Mouse (Mus musculus): Measurements from ENCODE around the gene 4933402D24Rik.

The 4933402D24Rik gene

DNA sequence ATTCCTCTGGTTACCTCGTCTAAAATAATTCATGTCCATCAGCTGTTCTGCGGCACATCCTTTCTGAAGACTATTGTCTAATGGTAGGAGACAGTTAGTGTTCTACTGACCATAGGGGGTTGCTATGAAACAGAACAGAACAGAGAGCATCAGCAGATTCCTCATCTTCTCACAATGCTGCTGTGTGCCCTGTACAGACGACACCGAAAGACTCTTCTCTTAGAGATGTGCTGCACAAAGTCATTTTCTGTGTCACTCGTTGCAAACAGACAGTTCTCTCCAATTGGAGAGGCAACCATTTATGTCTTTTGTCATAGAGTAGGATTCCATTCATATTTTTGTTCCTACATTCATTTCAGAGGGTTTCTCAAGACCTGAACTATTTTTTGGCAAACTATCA is at the start of gene 4933402D24Rik:
4933402D24Rik (minus strand) TSS at position 101 of the 400 bp plus-strand sequence.
- no peak for DNase-seq (ENCODE audit: low spot score in 2 of 2)

GRCm38 (mm10) chr1:63808584-63808983 is 39.5 kb upstream of the 4933402D24Rik start:
- no peak for DNase-seq (ENCODE audit: low spot score in 2 of 2)

DNA sequence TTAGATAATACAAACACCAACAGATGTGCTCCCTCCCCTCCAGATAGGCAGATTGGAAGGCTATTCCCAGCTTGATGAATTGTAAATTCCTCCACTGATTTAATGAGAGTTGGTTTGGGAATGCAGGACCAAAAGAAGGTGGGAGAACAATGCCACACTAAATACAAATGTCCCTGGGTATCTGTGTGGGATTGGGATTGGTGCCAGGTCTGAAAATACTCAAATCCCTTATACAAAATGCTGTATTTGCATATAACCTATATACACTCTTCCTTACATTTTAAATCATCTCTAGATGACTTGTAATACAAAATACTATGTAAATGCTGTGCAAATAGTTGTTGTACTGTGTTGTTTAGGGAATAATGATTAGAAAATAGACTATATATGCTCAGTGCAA is 36.0 kb upstream of the 4933402D24Rik start:
- no peak for DNase-seq (ENCODE audit: low spot score in 2 of 2)

- DNase-seq (ENCODE audit: low spot score in 2 of 2), result no peak
These were observed 25.3 kb upstream of the 4933402D24Rik start for GRCm38 (mm10) chr1:63794326-63794725.

GRCm38 (mm10) chr1:63776902-63777630 is 8.0 kb upstream of the 4933402D24Rik start:
- DNase-seq (ENCODE audit: low spot score in 2 of 2), result no peak

DNA sequence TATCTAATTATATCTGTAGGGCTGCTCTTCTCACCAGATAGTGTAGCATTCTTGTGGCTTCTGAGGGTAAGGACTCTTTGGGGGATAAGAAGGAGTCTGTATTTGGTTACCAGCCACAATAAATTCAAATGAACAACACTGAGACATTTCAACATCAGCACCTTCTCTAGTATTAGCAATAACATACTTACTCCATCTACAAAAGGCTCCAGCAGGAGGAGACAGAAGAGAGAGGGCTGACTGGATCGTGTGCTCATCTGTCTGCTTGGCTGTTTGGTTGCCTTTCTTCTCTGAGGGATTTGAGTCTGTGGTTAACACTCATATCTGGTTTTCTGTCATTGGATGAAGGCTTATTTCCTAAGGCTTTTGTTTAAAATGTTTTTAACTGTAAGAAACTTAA is 7.3 kb upstream of the 4933402D24Rik start:
- DNase-seq (ENCODE audit: low spot score in 2 of 2), result no peak

- DNase-seq (ENCODE audit: low spot score in 2 of 2), result no peak
These were observed 1.2 kb upstream of the 4933402D24Rik start for GRCm38 (mm10) chr1:63770309-63770708.

GRCm38 (mm10) chr1:63768112-63768511 is 955 bp downstream of the 4933402D24Rik start:
- no peak for DNase-seq (ENCODE audit: low spot score in 2 of 2)

DNA sequence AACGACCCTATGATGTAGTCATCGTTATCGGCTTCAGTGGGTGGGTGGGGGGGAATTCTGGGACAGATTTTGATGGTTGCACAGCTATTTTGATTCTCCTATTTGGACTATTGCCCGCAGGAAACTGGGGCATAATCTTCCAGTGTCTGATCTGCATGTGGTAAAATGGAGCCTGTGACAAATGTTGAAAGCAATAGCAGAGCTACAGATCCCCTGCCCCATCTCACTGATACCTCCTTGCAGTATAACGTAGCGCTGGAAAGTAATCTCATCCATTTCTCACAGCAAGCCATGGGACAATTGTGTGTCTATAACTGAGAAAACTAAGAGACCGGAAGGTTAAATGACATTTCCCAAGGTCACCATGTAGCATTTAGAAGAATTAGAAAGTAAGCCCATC is 4.7 kb downstream of the 4933402D24Rik start:
- no peak for DNase-seq (ENCODE audit: low spot score in 2 of 2)

DNA sequence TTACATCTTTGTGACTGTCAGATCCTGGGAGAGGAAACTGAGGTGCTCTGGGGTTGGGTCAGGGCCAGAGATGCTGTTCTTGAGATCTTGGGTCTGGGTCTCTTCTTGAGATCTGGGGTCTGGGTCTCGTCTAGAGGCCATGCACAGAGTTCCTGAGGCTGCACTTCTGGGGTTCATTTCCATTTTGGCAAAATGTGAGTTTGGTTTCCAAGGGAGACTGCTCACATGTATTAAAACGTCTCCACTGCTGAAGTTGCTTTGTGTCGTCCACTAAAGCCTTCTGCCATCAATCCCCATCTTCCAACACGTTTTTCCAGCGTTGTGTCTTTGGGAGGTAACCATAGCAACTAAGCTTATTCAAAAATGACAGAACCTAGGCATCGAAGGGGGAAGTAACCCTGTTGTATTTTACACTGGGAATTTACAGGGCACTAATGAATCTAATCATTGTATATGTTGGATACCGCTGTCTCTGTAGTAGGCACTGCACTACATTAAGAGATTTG is 5.1 kb downstream of the 4933402D24Rik start:
- DNase-seq (ENCODE audit: low spot score in 2 of 2), result no peak

- no peak for DNase-seq (ENCODE audit: low spot score in 2 of 2)
These were observed 5.8 kb downstream of the 4933402D24Rik start for GRCm38 (mm10) chr1:63763212-63763694.

- DNase-seq (ENCODE audit: low spot score in 2 of 2), result no peak
These were observed 13.1 kb downstream of the 4933402D24Rik start for GRCm38 (mm10) chr1:63756005-63756404.

DNA sequence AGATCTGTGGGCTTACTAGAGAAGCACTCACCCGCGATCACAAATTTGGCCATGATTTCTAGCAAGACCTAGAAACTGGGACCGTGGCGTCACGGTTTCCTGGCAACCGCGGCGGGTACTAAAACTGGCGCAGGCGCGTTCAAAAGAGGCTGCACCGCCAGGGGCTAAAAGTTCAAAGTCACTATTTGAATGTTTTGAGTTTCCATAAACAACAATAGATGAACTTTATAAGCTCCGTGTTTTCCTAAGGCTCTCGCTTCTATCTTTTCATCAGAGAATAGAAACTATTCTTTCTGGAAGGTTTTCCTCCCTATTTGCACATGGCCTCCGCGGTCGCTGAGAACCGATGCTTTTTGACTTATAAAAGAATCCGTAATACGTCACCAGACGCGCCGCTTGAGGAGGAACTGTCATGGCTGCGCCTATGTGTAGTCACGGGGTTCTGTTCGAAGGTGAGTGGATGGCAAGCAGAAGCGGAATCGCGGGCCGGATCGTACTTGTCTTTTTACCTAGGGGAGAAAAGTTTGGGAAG is 38.8 kb downstream of the 4933402D24Rik start, which contains the start of the genes Mdh1b and Fastkd2:
Mdh1b (minus strand) TSS at position 79 of the 532 bp plus-strand sequence.
Fastkd2 (plus strand) TSS at position 375 of the 532 bp plus-strand sequence.
- peak; percentile 78 to 85 for DNase-seq (ENCODE audit: low spot score in 2 of 2)

- DNase-seq (ENCODE audit: low spot score in 2 of 2), result no peak
These were observed 39.3 kb downstream of the 4933402D24Rik start for GRCm38 (mm10) chr1:63729796-63730195.

GRCm38 (mm10) chr1:63720161-63720560 is 48.9 kb downstream of the 4933402D24Rik start:
- no peak for DNase-seq (ENCODE audit: low spot score in 2 of 2)

DNA sequence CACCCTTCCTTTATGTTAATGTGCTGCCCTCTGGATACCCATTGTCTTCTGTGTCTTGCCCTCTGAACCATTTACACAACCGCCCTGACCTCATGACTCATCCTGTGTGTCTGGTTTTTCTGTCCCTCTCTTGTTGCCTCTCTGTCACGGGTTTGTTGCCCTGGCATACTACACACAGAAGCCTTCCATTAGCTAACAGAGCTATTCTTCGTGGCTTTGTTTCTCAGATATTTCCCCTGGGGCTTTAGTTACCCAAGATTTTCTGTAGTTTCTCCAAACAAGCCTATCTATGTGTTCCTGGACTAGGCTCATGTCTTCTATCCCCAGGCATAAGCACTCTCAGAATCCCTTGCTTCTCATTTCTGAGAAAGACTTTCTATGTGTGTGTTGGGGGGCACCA is 60.2 kb downstream of the 4933402D24Rik start:
- DNase-seq (ENCODE audit: low spot score in 2 of 2), result no peak

DNA sequence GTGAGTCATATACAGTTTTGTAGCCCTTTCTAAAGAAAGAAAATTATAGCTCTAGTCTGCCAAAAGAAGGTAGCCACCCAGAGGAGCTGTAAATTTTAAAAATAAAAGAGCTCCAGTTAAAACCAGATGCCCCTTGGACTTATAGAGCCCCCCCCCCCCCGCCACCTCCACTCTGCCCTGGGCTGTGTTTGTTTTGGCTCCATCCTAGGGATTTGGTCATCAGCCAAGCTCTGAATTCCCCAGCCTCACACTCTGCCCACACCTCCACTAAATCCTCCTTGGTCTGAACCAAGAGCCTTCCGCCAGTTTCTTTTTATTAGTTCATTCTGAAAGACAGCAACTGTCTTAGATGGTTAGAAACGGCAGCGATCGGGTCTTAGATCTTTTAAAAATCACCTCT is 63.3 kb downstream of the 4933402D24Rik start:
- DNase-seq (ENCODE audit: low spot score in 2 of 2), result no peak

Measured in spleen, postnatal 4 days (tissue).